Mouse (Mus musculus): Measurements from ENCODE around the gene Olfr577. TPM values are rescaled to one million over a fixed set of nuclear protein-coding genes. Genes with fewer than 3 reads are reported as not detected.

Gene Olfr577
- not detected in 2 replicates for polyA plus RNA-seq (2012; rRNA removed)

DNA sequence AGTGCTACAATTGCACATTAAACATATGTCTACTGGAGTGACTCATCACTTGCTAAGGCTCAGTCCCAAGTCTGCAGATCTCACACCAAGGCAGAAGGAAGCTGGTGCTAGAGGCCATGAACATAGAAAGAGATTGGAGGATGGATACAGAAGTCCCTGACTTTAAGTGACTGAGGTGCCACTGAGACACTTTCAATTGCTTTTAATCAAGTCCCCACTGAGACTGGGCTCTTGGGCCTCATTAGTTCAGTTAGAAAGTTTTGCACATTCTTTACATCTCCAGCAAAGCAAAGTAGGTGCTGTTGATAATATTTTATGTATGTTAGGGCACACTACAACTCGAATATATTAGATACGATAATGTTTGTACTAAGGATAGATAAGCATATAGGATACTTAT lies at the start of gene Olfr577:
Gene Olfr577, minus strand, starts transcription at position 101 of the 400 bp plus-strand sequence.
- DNase-seq, result no peak
- WGBS, result 78% methylated on average over 2 of the region's 2 CpGs
- H3K27ac ChIP-seq (ENCODE audit: insufficient read depth, low read depth, low read length), result no peak within 1 kb of the TSS
- TF ChIP-seq CTCF (conservative IDR thresholded peaks at IDR 0.05; ENCODE audit: insufficient read depth, insufficient read length, low read depth, low read length) (no peak), POLR2A (IDR thresholded peaks at IDR 0.05; ENCODE audit: low read depth, low read length) (no peak)
- H3K27me3 ChIP-seq (replicated peaks; ENCODE audit: control insufficient read depth, insufficient read depth, low read length), result no peaks in the 10 kb centered on the region
- no peaks in the 10 kb centered on the region for H3K36me3 ChIP-seq (ENCODE audit: control insufficient read depth, insufficient read depth, low read length)
- no peaks in the 10 kb centered on the region for H3K4me1 ChIP-seq (ENCODE audit: control insufficient read depth, insufficient read depth, low read length)
- H3K4me3 ChIP-seq (ENCODE audit: insufficient read depth, low read depth, low read length), result no peak within 1 kb of the TSS

GRCm38 (mm10) chr7:102989224-102989623 lies 13.5 kb upstream of the Olfr577 start, which contains the start of gene Olfr578:
Gene Olfr578 (minus strand): TSS chr7:102989324.
- no peaks in the 10 kb centered on the region for H3K4me1 ChIP-seq (ENCODE audit: control insufficient read depth, insufficient read depth, low read length)
- H3K27ac ChIP-seq (ENCODE audit: insufficient read depth, low read depth, low read length), result no peak within 1 kb of the TSS
- no peak for DNase-seq
- H3K36me3 ChIP-seq (ENCODE audit: control insufficient read depth, insufficient read depth, low read length), result no peaks in the 10 kb centered on the region
- no peak within 1 kb of the TSS for H3K4me3 ChIP-seq (ENCODE audit: insufficient read depth, low read depth, low read length)
- WGBS, result 70% methylated on average over 3 of the region's 3 CpGs
- TF ChIP-seq CTCF (conservative IDR thresholded peaks at IDR 0.05; ENCODE audit: insufficient read depth, insufficient read length, low read depth, low read length), result no peak
- no peak for TF ChIP-seq POLR2A (IDR thresholded peaks at IDR 0.05; ENCODE audit: low read depth, low read length)
- H3K27me3 ChIP-seq (replicated peaks; ENCODE audit: control insufficient read depth, insufficient read depth, low read length), result no peaks in the 10 kb centered on the region

- no peaks in the 10 kb centered on the region for H3K36me3 ChIP-seq (ENCODE audit: control insufficient read depth, insufficient read depth, low read length)
- no peaks in the 10 kb centered on the region for H3K4me1 ChIP-seq (ENCODE audit: control insufficient read depth, insufficient read depth, low read length)
- no peak overlapping the region for H3K4me3 ChIP-seq (ENCODE audit: insufficient read depth, low read depth, low read length)
- H3K27me3 ChIP-seq (replicated peaks; ENCODE audit: control insufficient read depth, insufficient read depth, low read length), result no peaks in the 10 kb centered on the region
- no peak overlapping the region for H3K27ac ChIP-seq (ENCODE audit: insufficient read depth, low read depth, low read length)
- 51% methylated on average over 1 of the region's 1 CpGs for WGBS
- DNase-seq, result no peak
- no peak for TF ChIP-seq POLR2A (IDR thresholded peaks at IDR 0.05; ENCODE audit: low read depth, low read length)
- no peak for TF ChIP-seq CTCF (conservative IDR thresholded peaks at IDR 0.05; ENCODE audit: insufficient read depth, insufficient read length, low read depth, low read length)
Measured at GRCm38 (mm10) chr7:102974399-102974798, 1.3 kb downstream of the Olfr577 start.

DNA sequence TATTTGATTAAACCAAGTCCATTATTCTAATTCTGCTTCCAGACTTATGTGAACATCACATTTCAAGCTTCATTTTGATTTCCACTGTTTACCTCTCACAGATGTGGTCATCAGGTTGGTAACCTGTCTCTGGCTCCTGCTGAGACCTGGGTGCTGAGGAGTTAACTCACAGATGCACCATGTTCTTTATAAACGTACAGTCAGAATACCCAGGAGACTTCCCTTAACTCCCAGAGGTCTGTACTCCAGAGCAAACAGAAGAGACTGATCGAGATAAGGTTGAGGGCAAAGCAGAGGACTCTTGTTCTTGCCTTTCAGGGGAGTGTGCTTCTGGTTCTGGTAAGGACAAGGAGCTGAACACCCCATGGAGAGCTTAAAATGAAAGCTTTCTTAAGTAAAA lies 13.4 kb downstream of the Olfr577 start, which contains the start of gene Olfr576:
Gene Olfr576, plus strand, starts transcription at position 301 of the 400 bp plus-strand sequence.
- Histone ChIP-seq H3K4me1 (ENCODE audit: control insufficient read depth, insufficient read depth, low read length) (no peaks in the 10 kb centered on the region), H3K4me3 (ENCODE audit: insufficient read depth, low read depth, low read length) (no peak within 1 kb of the TSS), H3K36me3 (ENCODE audit: control insufficient read depth, insufficient read depth, low read length) (no peaks in the 10 kb centered on the region), H3K27me3 (replicated peaks; ENCODE audit: control insufficient read depth, insufficient read depth, low read length) (no peaks in the 10 kb centered on the region; the same call in 1 of the 2 replicates), H3K27ac (ENCODE audit: insufficient read depth, low read depth, low read length) (no peak within 1 kb of the TSS)
- no peak for DNase-seq
- WGBS, result 43% methylated on average over 2 of the region's 2 CpGs
- TF ChIP-seq CTCF (conservative IDR thresholded peaks at IDR 0.05; ENCODE audit: insufficient read depth, insufficient read length, low read depth, low read length) (no peak), POLR2A (IDR thresholded peaks at IDR 0.05; ENCODE audit: low read depth, low read length) (no peak)

- WGBS, result 50% methylated on average over 1 of the region's 1 CpGs
- TF ChIP-seq CTCF (conservative IDR thresholded peaks at IDR 0.05; ENCODE audit: insufficient read depth, insufficient read length, low read depth, low read length) (no peak), POLR2A (IDR thresholded peaks at IDR 0.05; ENCODE audit: low read depth, low read length) (no peak)
- no peak within 1 kb of the TSS for H3K4me3 ChIP-seq (ENCODE audit: insufficient read depth, low read depth, low read length)
Measured at GRCm38 (mm10) chr7:102958593-102958992, 17.1 kb downstream of the Olfr577 start, which contains the start of gene Olfr575. Gene Olfr575 (minus strand): TSS chr7:102958775.

DNA sequence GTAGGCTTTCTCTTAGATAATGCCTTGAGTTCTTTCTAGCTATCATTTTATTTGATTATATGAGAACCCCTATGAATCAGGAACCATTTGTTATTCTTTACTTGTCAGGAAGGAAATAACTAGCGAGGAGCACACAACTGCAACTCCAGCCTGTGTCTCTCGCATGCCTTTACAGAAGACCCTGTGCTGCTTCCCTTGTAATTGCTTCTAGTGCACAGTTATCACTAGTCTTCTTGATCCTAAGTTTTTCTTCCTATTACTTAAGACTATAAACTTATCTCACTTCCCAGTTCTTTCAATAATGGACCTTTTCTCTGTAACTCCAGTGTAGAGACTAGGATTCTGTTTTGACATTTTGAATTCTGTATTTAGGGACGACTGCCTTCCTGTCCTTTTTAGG lies 17.6 kb downstream of the Olfr577 start:
- TF ChIP-seq POLR2A (IDR thresholded peaks at IDR 0.05; ENCODE audit: low read depth, low read length) (no peak), CTCF (conservative IDR thresholded peaks at IDR 0.05; ENCODE audit: insufficient read depth, insufficient read length, low read depth, low read length) (no peak)
- H3K4me1 ChIP-seq (ENCODE audit: control insufficient read depth, insufficient read depth, low read length), result no peaks in the 10 kb centered on the region
- H3K4me3 ChIP-seq (ENCODE audit: insufficient read depth, low read depth, low read length), result no peak overlapping the region
- no peaks in the 10 kb centered on the region for H3K27me3 ChIP-seq (replicated peaks; ENCODE audit: control insufficient read depth, insufficient read depth, low read length)
- H3K27ac ChIP-seq (ENCODE audit: insufficient read depth, low read depth, low read length), result no peak overlapping the region
- no peak for DNase-seq
- 75% methylated on average over 3 of the region's 3 CpGs for WGBS
- H3K36me3 ChIP-seq (ENCODE audit: control insufficient read depth, insufficient read depth, low read length), result no peaks in the 10 kb centered on the region

More at GRCm38 (mm10) chr7:102958593-102958992, 17.1 kb downstream of the Olfr577 start, which contains the start of gene Olfr575:
- Histone ChIP-seq H3K27ac (ENCODE audit: insufficient read depth, low read depth, low read length) (no peak within 1 kb of the TSS), H3K36me3 (ENCODE audit: control insufficient read depth, insufficient read depth, low read length) (no peaks in the 10 kb centered on the region), H3K4me1 (ENCODE audit: control insufficient read depth, insufficient read depth, low read length) (no peaks in the 10 kb centered on the region), H3K27me3 (replicated peaks; ENCODE audit: control insufficient read depth, insufficient read depth, low read length) (no peaks in the 10 kb centered on the region)
- no peak for DNase-seq

GRCm38 (mm10) chr7:102950732-102951131 lies 25.0 kb downstream of the Olfr577 start:
- Histone ChIP-seq H3K4me3 (ENCODE audit: insufficient read depth, low read depth, low read length) (no peak overlapping the region), H3K4me1 (ENCODE audit: control insufficient read depth, insufficient read depth, low read length) (no peaks in the 10 kb centered on the region; the same call in 1 of the 2 replicates)
- WGBS, result 20% methylated on average over 1 of the region's 1 CpGs

More at GRCm38 (mm10) chr7:102950732-102951131, 25.0 kb downstream of the Olfr577 start:
- no peak for DNase-seq
- Histone ChIP-seq H3K36me3 (ENCODE audit: control insufficient read depth, insufficient read depth, low read length) (no peaks in the 10 kb centered on the region), H3K27ac (ENCODE audit: insufficient read depth, low read depth, low read length) (no peak overlapping the region), H3K27me3 (replicated peaks; ENCODE audit: control insufficient read depth, insufficient read depth, low read length) (no peaks in the 10 kb centered on the region)
- no peak for TF ChIP-seq POLR2A (IDR thresholded peaks at IDR 0.05; ENCODE audit: low read depth, low read length)
